Mouse (Mus musculus): ENCODE results near the gene Arhgap18. TPM values are rescaled to one million over a fixed set of nuclear protein-coding genes. Genes with fewer than 3 reads are reported as not detected.

Gene Arhgap18
- polyA plus RNA-seq (2015; fragmentation: Illumina TruSeq; extraction: RNeasy Lipid Tissue Mini Kit (QIAGEN cat#74804); ENCODE audit: low read depth, low replicate concordance) = 8.0 TPM

GRCm38 (mm10) chr10:26752929-26753567 is at the start of gene Arhgap18:
Arhgap18 (plus strand) TSS chr10:26753421.

